Mouse (Mus musculus) forebrain, embryonic 12.5 days (tissue): Measurements from ENCODE around the gene Heatr5a. TPM values are rescaled to one million over a fixed set of nuclear protein-coding genes. Genes with fewer than 3 reads are reported as not detected.
A peak's percentile ranks its signal among the peaks of the same experiment; 100 is the strongest.

ENCODE experiments used
- ATAC-seq: fragments of 200-750 bp; cut with Nextera tagmentation; 2 replicates; pipeline ENCODE4 v1.8.0; 2017; ENCODE audit warnings: moderate TSS enrichment; ENCODE audit not compliant: low FRiP score
- H3K27ac ChIP-seq: fragments of 300-500 bp; sonication (generic); 2 replicates; pipeline ENCODE4 v1.5.1; 2016; ENCODE audit warnings: mild to moderate bottlenecking
- H3K27me3 ChIP-seq: fragments of 300-500 bp; sonication (generic); 2 replicates; pipeline ENCODE4 v1.6.1; 2016; ENCODE audit warnings: mild to moderate bottlenecking
- H3K36me3 ChIP-seq: fragments of 300-500 bp; sonication (generic); replicated peaks from 2 replicates; pipeline ENCODE4 v1.6.1; 2016; ENCODE audit warnings: mild to moderate bottlenecking
- H3K4me1 ChIP-seq: fragments of 300-500 bp; sonication (generic); 2 replicates; pipeline ENCODE4 v1.6.1; 2016
- H3K4me2 ChIP-seq: fragments of 300-500 bp; sonication (generic); 2 replicates; pipeline ENCODE4 v1.6.1; 2016; ENCODE audit warnings: mild to moderate bottlenecking, moderate library complexity
- H3K4me3 ChIP-seq: fragments of 300-500 bp; sonication (generic); replicated peaks from 2 replicates; pipeline ENCODE4 v1.5.1; 2016; ENCODE audit warnings: mild to moderate bottlenecking
- H3K9ac ChIP-seq: fragments of 300-500 bp; sonication (generic); 2 replicates; pipeline ENCODE4 v1.6.1; 2016; ENCODE audit warnings: mild to moderate bottlenecking
- H3K9me3 ChIP-seq: fragments of 300-500 bp; sonication (generic); 2 replicates; pipeline ENCODE4 v1.6.1; 2016
- whole genome bisulfite sequencing: fragments of 180-500 bp; shearing (Covaris S2); methylation state at CpG from one replicate; pipeline ENCODE4 v1.1.7; 2016; 5-methylcytosine and 5-hydroxymethylcytosine counted together
- polyA plus RNA-seq: library from polyadenylated mRNA; unstranded; fragments of >200 nt; fragmentation: Nextera tagmentation; extraction: Ambion mirVana; gene quantifications from 2 replicates; pipeline ENCODE4 v1.2.1, GENCODE M21; 2016

The Heatr5a gene
- polyA plus RNA-seq, 1 experiment from 2014 or later = 12.6 TPM

- ATAC-seq = no peak
- 90% methylated on average over 4 of the region's 4 CpGs for WGBS
These were observed 120.8 kb downstream of the Heatr5a start for GRCm38 (mm10) chr12:51850339-51850738.

GRCm38 (mm10) chr12:51849902-51850301 is 121.2 kb downstream of the Heatr5a start:
- WGBS = 86% methylated on average over 2 of the region's 2 CpGs
- no peak overlapping the region for H3K9ac ChIP-seq
- no peaks in the 10 kb centered on the region for H3K4me1 ChIP-seq
- no peak for ATAC-seq
- no peaks in the 10 kb centered on the region for H3K36me3 ChIP-seq
- H3K4me3 ChIP-seq = no peak overlapping the region
- no peak overlapping the region for H3K27ac ChIP-seq
- no peaks in the 10 kb centered on the region for H3K9me3 ChIP-seq
- H3K27me3 ChIP-seq = no peaks in the 10 kb centered on the region
- no peak overlapping the region for H3K4me2 ChIP-seq

More at GRCm38 (mm10) chr12:51850339-51850738, 120.8 kb downstream of the Heatr5a start:
- H3K4me1 ChIP-seq = no peaks in the 10 kb centered on the region
- H3K9me3 ChIP-seq = no peaks in the 10 kb centered on the region
- H3K9ac ChIP-seq = no peak overlapping the region
- H3K4me3 ChIP-seq = no peak overlapping the region
- no peak overlapping the region for H3K4me2 ChIP-seq
- H3K36me3 ChIP-seq = no peaks in the 10 kb centered on the region
- no peak overlapping the region for H3K27ac ChIP-seq
- no peaks in the 10 kb centered on the region for H3K27me3 ChIP-seq

GRCm38 (mm10) chr12:51847953-51848680 is 123.0 kb downstream of the Heatr5a start:
- peaks cover 7% of the 10 kb centered on the region; the same call in 1 of the 2 replicates for H3K27me3 ChIP-seq
- ATAC-seq = no peak
- no peak overlapping the region for H3K27ac ChIP-seq
- H3K4me1 ChIP-seq = peaks cover 10% of the 10 kb centered on the region
- H3K36me3 ChIP-seq = no peaks in the 10 kb centered on the region
- WGBS = 86% methylated on average over 9 of the region's 9 CpGs
- no peaks in the 10 kb centered on the region for H3K9me3 ChIP-seq
- H3K4me3 ChIP-seq = no peak overlapping the region
- no peak overlapping the region for H3K9ac ChIP-seq
- H3K4me2 ChIP-seq = no peak overlapping the region

- Histone ChIP-seq H3K27me3 (peaks cover 7% of the 10 kb centered on the region; the same call in 1 of the 2 replicates), H3K4me3 (peak overlapping the region; percentile 59), H3K4me1 (peaks cover 10% of the 10 kb centered on the region), H3K9ac (no peak overlapping the region), H3K27ac (no peak overlapping the region), H3K36me3 (no peaks in the 10 kb centered on the region), H3K9me3 (no peaks in the 10 kb centered on the region), H3K4me2 (peak overlapping the region; percentile 59)
- ATAC-seq = peak; percentile 36
- 32% methylated on average over 1 of the region's 1 CpGs for WGBS
These were observed 125.9 kb downstream of the Heatr5a start for GRCm38 (mm10) chr12:51845261-51845660.

GRCm38 (mm10) chr12:51844771-51845256 is 126.3 kb downstream of the Heatr5a start:
- H3K4me3 ChIP-seq = peak overlapping the region; percentile 59
- under 1% methylated on average over 17 of the region's 17 CpGs for WGBS
- peaks cover 7% of the 10 kb centered on the region; the same call in 1 of the 2 replicates for H3K27me3 ChIP-seq
- H3K9ac ChIP-seq = peak overlapping the region; percentile 58
- H3K4me1 ChIP-seq = peaks cover 10% of the 10 kb centered on the region
- H3K36me3 ChIP-seq = no peaks in the 10 kb centered on the region
- peak overlapping the region; percentile 56 for H3K27ac ChIP-seq
- no peaks in the 10 kb centered on the region for H3K9me3 ChIP-seq
- H3K4me2 ChIP-seq = peak overlapping the region; percentile 59
- peak; percentile 96 for ATAC-seq

- WGBS = 31% methylated on average over 15 of the region's 15 CpGs
- H3K27me3 ChIP-seq = peaks cover 7% of the 10 kb centered on the region; the same call in 1 of the 2 replicates
- peak overlapping the region; percentile 58; the same call in 1 of the 2 replicates for H3K9ac ChIP-seq
- H3K9me3 ChIP-seq = no peaks in the 10 kb centered on the region
- no peak overlapping the region for H3K27ac ChIP-seq
- peaks cover 10% of the 10 kb centered on the region for H3K4me1 ChIP-seq
- peak overlapping the region; percentile 59 for H3K4me3 ChIP-seq
- peak overlapping the region; percentile 59 for H3K4me2 ChIP-seq
- H3K36me3 ChIP-seq = no peaks in the 10 kb centered on the region
- ATAC-seq = no peak
These were observed 127.3 kb downstream of the Heatr5a start for GRCm38 (mm10) chr12:51843576-51844520.

GRCm38 (mm10) chr12:51842081-51842864 is 128.8 kb downstream of the Heatr5a start:
- H3K27ac ChIP-seq = no peak overlapping the region
- H3K27me3 ChIP-seq = peaks cover 7% of the 10 kb centered on the region; the same call in 1 of the 2 replicates
- H3K4me3 ChIP-seq = no peak overlapping the region
- no peaks in the 10 kb centered on the region for H3K36me3 ChIP-seq
- no peaks in the 10 kb centered on the region for H3K9me3 ChIP-seq
- H3K4me2 ChIP-seq = no peak overlapping the region
- WGBS = 37% methylated on average over 6 of the region's 6 CpGs
- no peak overlapping the region for H3K9ac ChIP-seq
- no peak for ATAC-seq
- H3K4me1 ChIP-seq = peaks cover 10% of the 10 kb centered on the region

- no peak overlapping the region for H3K4me3 ChIP-seq
- 91% methylated on average over 1 of the region's 1 CpGs for WGBS
These were observed 131.3 kb downstream of the Heatr5a start for GRCm38 (mm10) chr12:51839856-51840255.

GRCm38 (mm10) chr12:51835219-51835618 is 135.9 kb downstream of the Heatr5a start:
- no peak for ATAC-seq
- Histone ChIP-seq H3K27me3 (0 out of 2 replicates have a peak, but pooled peaks cover 2% of the 10 kb centered on the region), H3K36me3 (no peaks in the 10 kb centered on the region), H3K9ac (no peak overlapping the region), H3K4me2 (no peak overlapping the region), H3K27ac (no peak overlapping the region), H3K4me3 (no peak overlapping the region), H3K4me1 (peaks cover 2% of the 10 kb centered on the region), H3K9me3 (no peaks in the 10 kb centered on the region)
- WGBS = 59% methylated on average over 3 of the region's 3 CpGs

More at GRCm38 (mm10) chr12:51839856-51840255, 131.3 kb downstream of the Heatr5a start:
- no peak for ATAC-seq
- Histone ChIP-seq H3K4me2 (no peak overlapping the region), H3K9me3 (no peaks in the 10 kb centered on the region), H3K27ac (no peak overlapping the region), H3K27me3 (peaks cover 7% of the 10 kb centered on the region; the same call in 1 of the 2 replicates), H3K9ac (no peak overlapping the region), H3K36me3 (no peaks in the 10 kb centered on the region), H3K4me1 (peaks cover 10% of the 10 kb centered on the region)

GRCm38 (mm10) chr12:51831931-51832330 is 139.2 kb downstream of the Heatr5a start:
- no peaks in the 10 kb centered on the region for H3K9me3 ChIP-seq
- no peak overlapping the region for H3K9ac ChIP-seq
- H3K4me3 ChIP-seq = no peak overlapping the region
- 76% methylated on average over 13 of the region's 13 CpGs for WGBS
- 0 out of 2 replicates have a peak, but pooled peaks cover 2% of the 10 kb centered on the region for H3K27me3 ChIP-seq
- no peak overlapping the region for H3K27ac ChIP-seq
- peaks cover 20% of the 10 kb centered on the region for H3K4me1 ChIP-seq
- H3K36me3 ChIP-seq = no peaks in the 10 kb centered on the region
- ATAC-seq = no peak
- no peak overlapping the region for H3K4me2 ChIP-seq

- Histone ChIP-seq H3K4me1 (peaks cover 20% of the 10 kb centered on the region), H3K27ac (no peak overlapping the region), H3K4me2 (no peak overlapping the region), H3K36me3 (no peaks in the 10 kb centered on the region), H3K4me3 (no peak overlapping the region), H3K9ac (no peak overlapping the region), H3K27me3 (0 out of 2 replicates have a peak, but pooled peaks cover 2% of the 10 kb centered on the region), H3K9me3 (no peaks in the 10 kb centered on the region)
- ATAC-seq = no peak
- 93% methylated on average over 3 of the region's 3 CpGs for WGBS
These were observed 139.8 kb downstream of the Heatr5a start for GRCm38 (mm10) chr12:51831296-51831695.
